Mouse (Mus musculus) neutrophil, adult 65 days (primary cell): Measurements from ENCODE around the gene Acadvl. TPM values are rescaled to one million over a fixed set of nuclear protein-coding genes. Genes with fewer than 3 reads are reported as not detected.

Experiments used
- total RNA-seq: library from RNA; stranded (reverse); gene quantifications from 2 replicates; pipeline ENCODE4 v1.2.4, GENCODE M21; 2023

Acadvl gene
- total RNA-seq: 41.4 and 52.4 TPM in 2 replicates

GRCm38 (mm10) chr11:70014880-70015558, at the start of gene Acadvl:
TSS of gene Acadvl (minus strand) at chr11:70015411.

GRCm38 (mm10) chr11:70053898-70054570, 38.8 kb upstream of the Acadvl start, which contains the start of gene Asgr1:
TSS of gene Asgr1 (plus strand) at chr11:70054085.

GRCm38 (mm10) chr11:70016669-70017068, 1.5 kb upstream of the Acadvl start, which contains the start of gene Dlg4:
TSS of gene Dlg4 (plus strand) at chr11:70016942.

GRCm38 (mm10) chr11:70000396-70000898, 14.8 kb downstream of the Acadvl start, which contains the start of gene Dvl2:
TSS of gene Dvl2 (plus strand) at chr11:70000595.

GRCm38 (mm10) chr11:69995391-69995960, 19.7 kb downstream of the Acadvl start, which contains the start of gene Phf23:
TSS of gene Phf23 (plus strand) at chr11:69995777.

GRCm38 (mm10) chr11:69990850-69991691, 24.1 kb downstream of the Acadvl start, which contains the start of gene Gabarap:
TSS of gene Gabarap (plus strand) at chr11:69991143.

GRCm38 (mm10) chr11:69982225-69982624, 33.0 kb downstream of the Acadvl start, which contains the start of gene Elp5:
TSS of gene Elp5 (minus strand) at chr11:69982517.

GRCm38 (mm10) chr11:69981141-69981762, 34.0 kb downstream of the Acadvl start, which contains the start of gene Ctdnep1:
TSS of gene Ctdnep1 (plus strand) at chr11:69981156.

GRCm38 (mm10) chr11:69964650-69965270, 50.5 kb downstream of the Acadvl start, which contains the start of gene Cldn7:
TSS of gene Cldn7 (plus strand) at chr11:69964779.

Other genes starting within 250 kb of the Acadvl start
- gene Zbtb4, start 249.5 kb downstream of the Acadvl start, total RNA-seq: 0.70 and 1.2 TPM in 2 replicates
- gene Chrnb1, start 219.5 kb downstream of the Acadvl start, total RNA-seq: 0.54 and 1.0 TPM in 2 replicates
- gene Fgf11, start 213.6 kb downstream of the Acadvl start, total RNA-seq: not detected in 2 replicates
- not detected in 2 replicates for gene Tmem102, start 209.8 kb downstream of the Acadvl start, total RNA-seq
- not detected in 2 replicates for gene Gm39566, start 200.1 kb downstream of the Acadvl start, total RNA-seq
- not detected in 2 replicates for gene Spem2, start 196.9 kb downstream of the Acadvl start, total RNA-seq
- not detected in 2 replicates for gene Spem1, start 193.2 kb downstream of the Acadvl start, total RNA-seq
- 0.88 and 1.8 TPM in 2 replicates for gene Nlgn2, start 177.6 kb downstream of the Acadvl start, total RNA-seq
- 76.0 and 86.7 TPM in 2 replicates for gene Tmem256, start 176.9 kb downstream of the Acadvl start, total RNA-seq
- 26.2 and 36.2 TPM in 2 replicates for gene Plscr3, start 169.0 kb downstream of the Acadvl start, total RNA-seq
- not detected in 2 replicates for gene Tnk1, start 156.7 kb downstream of the Acadvl start, total RNA-seq
- 0.84 TPM in 1 of 2 replicates, not detected in the other for gene Tmem95, start 137.4 kb downstream of the Acadvl start, total RNA-seq
- gene Kctd11, start 134.0 kb downstream of the Acadvl start, total RNA-seq: 6.8 TPM in 2 replicates
- gene Acap1, start 119.9 kb downstream of the Acadvl start, total RNA-seq: 262 and 323 TPM in 2 replicates
- 1.2 and 2.6 TPM in 2 replicates for gene 2810408A11Rik, start 114.4 kb downstream of the Acadvl start, total RNA-seq
- gene Neurl4, start 114.3 kb downstream of the Acadvl start, total RNA-seq: 17.7 and 25.0 TPM in 2 replicates
- 71.0 and 76.8 TPM in 2 replicates for gene Gps2, start 101.5 kb downstream of the Acadvl start, total RNA-seq
- 429 and 447 TPM in 2 replicates for gene Eif5a, start 93.5 kb downstream of the Acadvl start, total RNA-seq
- not detected in 2 replicates for gene Ybx2, start 79.6 kb downstream of the Acadvl start, total RNA-seq
- 0.20 TPM in 1 of 2 replicates, not detected in the other for gene Slc2a4, start 67.2 kb downstream of the Acadvl start, total RNA-seq
- not detected in 2 replicates for gene Cldn7, start 50.6 kb downstream of the Acadvl start, total RNA-seq
- 57.0 and 90.8 TPM in 2 replicates for gene Ctdnep1, start 34.3 kb downstream of the Acadvl start, total RNA-seq
- 24.6 and 25.4 TPM in 2 replicates for gene Elp5, start 32.9 kb downstream of the Acadvl start, total RNA-seq
- gene Gabarap, start 24.3 kb downstream of the Acadvl start, total RNA-seq: 585 and 586 TPM in 2 replicates
- 41.1 and 46.0 TPM in 2 replicates for gene Phf23, start 19.6 kb downstream of the Acadvl start, total RNA-seq
- 18.1 and 19.3 TPM in 2 replicates for gene Dvl2, start 14.8 kb downstream of the Acadvl start, total RNA-seq
- gene Dlg4, start 1.5 kb upstream of the Acadvl start, total RNA-seq: 3.3 and 6.2 TPM in 2 replicates
- not detected in 2 replicates for gene Asgr1, start 38.7 kb upstream of the Acadvl start, total RNA-seq
- gene Asgr2, start 77.2 kb upstream of the Acadvl start, total RNA-seq: 0.69 TPM in 1 of 2 replicates, not detected in the other
- gene Mgl2, start 114.9 kb upstream of the Acadvl start, total RNA-seq: 6.6 and 9.0 TPM in 2 replicates
- gene Clec10a, start 140.8 kb upstream of the Acadvl start, total RNA-seq: 11.3 and 11.4 TPM in 2 replicates
- gene Slc16a11, start 197.3 kb upstream of the Acadvl start, total RNA-seq: not detected in 2 replicates
- 0.95 and 2.2 TPM in 2 replicates for gene Slc16a13, start 205.7 kb upstream of the Acadvl start, total RNA-seq
- gene Bcl6b, start 214.4 kb upstream of the Acadvl start, total RNA-seq: not detected in 2 replicates
- 33.5 and 36.5 TPM in 2 replicates for gene 0610010K14Rik, start 222.5 kb upstream of the Acadvl start, total RNA-seq
- gene Gm21988, start 224.4 kb upstream of the Acadvl start, total RNA-seq: 3.0 and 5.2 TPM in 2 replicates
- gene Rnasek, start 224.4 kb upstream of the Acadvl start, total RNA-seq: 101 and 117 TPM in 2 replicates
- gene Alox12, start 239.9 kb upstream of the Acadvl start, total RNA-seq: 0.51 TPM in 1 of 2 replicates, not detected in the other